Mouse (Mus musculus): ENCODE measurements at regions not wholly inside any gene's neighbourhood (a gene's known extent, or its start where the extent isn't known, plus 50 kb on each side); places are given as distances from the start of the nearest gene placed in this dataset.
"Not testable (repeated sequence)": the region's sequence is repeated elsewhere in the genome, so short reads cannot be mapped to it uniquely, and the experiment has no call there.

DNA sequence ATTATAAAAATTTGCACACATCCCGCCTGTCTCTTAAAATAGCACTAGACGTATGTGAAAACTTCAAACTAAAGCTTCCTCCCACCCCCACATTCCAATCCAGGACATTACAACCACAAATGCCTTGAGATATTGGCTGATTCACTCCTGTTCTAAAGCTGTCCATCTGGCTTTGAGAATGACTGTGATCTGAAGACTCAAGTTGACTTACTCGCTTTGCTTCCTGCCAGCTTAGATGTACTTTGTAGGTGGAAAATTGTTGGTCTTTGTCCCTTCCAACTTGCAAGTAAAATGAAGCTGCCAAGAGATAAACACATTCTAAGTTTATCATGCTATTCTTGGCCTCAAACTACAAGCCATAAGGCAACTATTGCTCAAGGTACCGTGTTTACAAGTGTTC, 779.7 kb downstream of the Cetn3 start:
- Histone ChIP-seq H3K9me3 (ENCODE audit: low read length) (0 out of 2 replicates have a peak, but pooled peaks cover 4% of the 10 kb centered on the region), H3K36me3 (ENCODE audit: insufficient read depth, low read length) (no peaks in the 10 kb centered on the region), H3K27me3 (ENCODE audit: insufficient read depth, low read length) (no peaks in the 10 kb centered on the region), H3K4me3 (replicated peaks; ENCODE audit: low read length) (no peak overlapping the region), H3K4me1 (replicated peaks; ENCODE audit: low read depth, low read length) (no peaks in the 10 kb centered on the region)
- TF ChIP-seq POU5F1 (IDR thresholded peaks at IDR 0.05; ENCODE audit: borderline replicate concordance, low read length) = no peak

DNA sequence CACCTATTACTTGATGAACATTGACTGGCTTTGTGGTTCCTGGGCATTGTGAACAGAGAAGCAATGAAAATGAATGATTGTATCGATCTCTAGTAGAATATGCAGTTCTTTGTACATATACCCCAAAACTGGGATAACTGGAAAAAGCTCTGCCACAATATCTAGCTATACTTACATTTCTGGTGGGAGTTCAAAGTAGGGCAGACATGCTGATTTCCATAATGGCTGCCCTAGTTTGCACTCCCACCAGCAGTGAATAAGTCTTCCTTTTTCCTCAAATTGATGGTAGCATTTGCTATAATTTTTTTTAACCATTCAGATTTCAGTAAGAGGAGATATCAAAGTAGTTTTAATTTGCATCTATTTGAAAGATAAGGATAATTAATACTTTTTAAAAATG, 788.0 kb downstream of the Cetn3 start:
- no peaks in the 10 kb centered on the region for H3K4me1 ChIP-seq (replicated peaks; ENCODE audit: low read depth, low read length)
- TF ChIP-seq NANOG (IDR thresholded peaks at IDR 0.05; ENCODE audit: borderline replicate concordance, low read length) = no peak
- TF ChIP-seq POU5F1 (IDR thresholded peaks at IDR 0.05; ENCODE audit: borderline replicate concordance, low read length) = no peak
- TF ChIP-seq CTCF (conservative IDR thresholded peaks at IDR 0.05; ENCODE audit: low read length) = no peak
- no peaks in the 10 kb centered on the region for H3K9me3 ChIP-seq (ENCODE audit: low read length)
- no peak overlapping the region for H3K4me3 ChIP-seq (replicated peaks; ENCODE audit: low read length)
- no peaks in the 10 kb centered on the region for H3K36me3 ChIP-seq (ENCODE audit: insufficient read depth, low read length)
- H3K27me3 ChIP-seq (ENCODE audit: insufficient read depth, low read length) = no peaks in the 10 kb centered on the region

DNA sequence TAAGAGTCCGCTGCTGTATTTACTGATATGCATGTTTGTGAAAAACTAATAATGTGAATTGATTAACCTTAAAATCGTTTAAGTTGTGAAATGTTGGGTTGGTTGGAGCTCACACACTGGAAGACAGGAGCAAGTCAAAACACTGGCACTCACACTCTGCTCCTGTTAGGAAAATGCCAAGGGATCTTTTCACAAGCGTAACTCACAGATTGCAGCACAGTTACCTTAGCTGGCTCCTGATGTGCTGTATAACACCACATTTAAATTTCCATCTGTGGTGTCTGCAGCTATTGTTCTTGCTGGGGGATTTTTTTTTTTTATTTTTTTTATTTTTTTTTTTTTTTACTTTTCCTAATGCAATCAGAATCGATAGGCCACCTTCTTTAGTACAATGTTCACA, 795.1 kb downstream of the Cetn3 start:
- H3K36me3 ChIP-seq (ENCODE audit: insufficient read depth, low read length) = no peaks in the 10 kb centered on the region
- no peaks in the 10 kb centered on the region for H3K4me1 ChIP-seq (replicated peaks; ENCODE audit: low read depth, low read length)
- H3K9me3 ChIP-seq (ENCODE audit: low read length) = no peaks in the 10 kb centered on the region
- TF ChIP-seq POU5F1 (IDR thresholded peaks at IDR 0.05; ENCODE audit: borderline replicate concordance, low read length) (no peak), NANOG (IDR thresholded peaks at IDR 0.05; ENCODE audit: borderline replicate concordance, low read length) (no peak), CTCF (conservative IDR thresholded peaks at IDR 0.05; ENCODE audit: low read length) (no peak)
- H3K27me3 ChIP-seq (ENCODE audit: insufficient read depth, low read length) = no peaks in the 10 kb centered on the region
- H3K4me3 ChIP-seq (replicated peaks; ENCODE audit: low read length) = no peak overlapping the region

DNA sequence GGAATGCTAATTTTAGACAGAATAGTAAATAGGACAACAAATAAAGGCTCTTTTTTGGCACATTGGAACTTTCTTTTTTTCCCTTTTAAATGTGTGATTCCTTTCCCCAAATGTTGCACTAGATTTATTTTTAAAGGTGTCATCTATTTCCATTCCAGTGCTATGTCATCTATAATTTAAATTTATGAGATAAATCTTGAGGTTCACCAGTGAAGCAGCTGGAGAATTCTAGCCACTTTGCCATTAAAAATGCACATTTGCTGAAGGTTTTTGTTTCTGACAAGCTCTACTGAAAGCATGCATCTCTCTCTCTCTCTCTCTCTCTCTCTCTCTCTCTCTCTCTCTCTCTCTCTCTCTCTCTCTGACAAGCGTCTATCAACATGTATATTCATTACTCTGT, 803.5 kb downstream of the Cetn3 start:
- H3K4me3 ChIP-seq (replicated peaks; ENCODE audit: low read length) = no peak overlapping the region
- H3K4me1 ChIP-seq (replicated peaks; ENCODE audit: low read depth, low read length) = no peaks in the 10 kb centered on the region
- TF ChIP-seq POU5F1 (IDR thresholded peaks at IDR 0.05; ENCODE audit: borderline replicate concordance, low read length) (no peak), NANOG (IDR thresholded peaks at IDR 0.05; ENCODE audit: borderline replicate concordance, low read length) (no peak), CTCF (conservative IDR thresholded peaks at IDR 0.05; ENCODE audit: low read length) (no peak)
- no peaks in the 10 kb centered on the region for H3K27me3 ChIP-seq (ENCODE audit: insufficient read depth, low read length)
- no peaks in the 10 kb centered on the region for H3K9me3 ChIP-seq (ENCODE audit: low read length)
- H3K36me3 ChIP-seq (ENCODE audit: insufficient read depth, low read length) = no peaks in the 10 kb centered on the region

DNA sequence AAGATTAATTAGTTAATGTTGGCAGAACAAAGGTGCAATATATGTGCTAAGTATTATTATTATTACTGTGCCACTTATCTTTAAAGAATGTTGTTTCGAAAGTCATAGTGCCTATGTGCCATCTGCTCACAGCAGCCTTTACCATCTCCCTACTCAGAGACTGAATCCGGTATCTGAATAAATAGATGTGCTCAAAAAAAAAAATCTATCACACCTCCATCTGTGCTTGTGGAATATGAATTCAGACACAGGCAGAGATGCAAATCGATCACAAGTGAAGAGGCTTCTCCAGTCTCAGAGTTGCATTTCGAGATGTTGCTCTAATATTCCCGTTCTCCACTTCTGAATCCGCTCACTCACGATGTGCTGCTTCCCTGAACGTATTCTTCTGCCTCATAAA, 811.0 kb downstream of the Cetn3 start:
- H3K4me1 ChIP-seq (replicated peaks; ENCODE audit: low read depth, low read length) = no peaks in the 10 kb centered on the region
- H3K4me3 ChIP-seq (replicated peaks; ENCODE audit: low read length) = no peak overlapping the region
- H3K9me3 ChIP-seq (ENCODE audit: low read length) = no peaks in the 10 kb centered on the region
- no peaks in the 10 kb centered on the region for H3K27me3 ChIP-seq (ENCODE audit: insufficient read depth, low read length)
- no peaks in the 10 kb centered on the region for H3K36me3 ChIP-seq (ENCODE audit: insufficient read depth, low read length)
- TF ChIP-seq NANOG (IDR thresholded peaks at IDR 0.05; ENCODE audit: borderline replicate concordance, low read length) (no peak), CTCF (conservative IDR thresholded peaks at IDR 0.05; ENCODE audit: low read length) (no peak), POU5F1 (IDR thresholded peaks at IDR 0.05; ENCODE audit: borderline replicate concordance, low read length) (no peak)

DNA sequence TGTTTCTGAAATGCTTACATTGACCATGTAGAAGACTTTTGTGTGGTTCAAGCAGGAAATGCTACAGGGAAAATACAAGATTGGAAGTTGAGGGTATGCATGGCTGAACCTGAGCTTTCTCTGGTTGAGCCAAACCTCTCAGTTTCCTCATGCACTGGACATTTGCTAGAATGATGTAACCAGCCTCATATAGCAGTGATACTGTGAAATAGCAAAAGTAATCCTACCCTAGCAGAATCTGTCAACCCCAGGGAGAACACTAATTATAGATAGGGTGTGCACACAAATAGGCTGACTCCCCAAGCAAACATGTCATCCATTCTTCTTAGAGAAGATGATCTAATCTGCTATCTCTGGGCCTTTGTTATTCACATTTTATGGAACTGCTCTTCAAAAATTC, 812.7 kb downstream of the Cetn3 start:
- Histone ChIP-seq H3K4me3 (replicated peaks; ENCODE audit: low read length) (no peak overlapping the region), H3K4me1 (replicated peaks; ENCODE audit: low read depth, low read length) (no peaks in the 10 kb centered on the region), H3K27me3 (ENCODE audit: insufficient read depth, low read length) (no peaks in the 10 kb centered on the region), H3K9me3 (ENCODE audit: low read length) (no peaks in the 10 kb centered on the region), H3K36me3 (ENCODE audit: insufficient read depth, low read length) (no peaks in the 10 kb centered on the region)
- no peak for TF ChIP-seq NANOG (IDR thresholded peaks at IDR 0.05; ENCODE audit: borderline replicate concordance, low read length)
- no peak for TF ChIP-seq CTCF (conservative IDR thresholded peaks at IDR 0.05; ENCODE audit: low read length)
- TF ChIP-seq POU5F1 (IDR thresholded peaks at IDR 0.05; ENCODE audit: borderline replicate concordance, low read length) = no peak

DNA sequence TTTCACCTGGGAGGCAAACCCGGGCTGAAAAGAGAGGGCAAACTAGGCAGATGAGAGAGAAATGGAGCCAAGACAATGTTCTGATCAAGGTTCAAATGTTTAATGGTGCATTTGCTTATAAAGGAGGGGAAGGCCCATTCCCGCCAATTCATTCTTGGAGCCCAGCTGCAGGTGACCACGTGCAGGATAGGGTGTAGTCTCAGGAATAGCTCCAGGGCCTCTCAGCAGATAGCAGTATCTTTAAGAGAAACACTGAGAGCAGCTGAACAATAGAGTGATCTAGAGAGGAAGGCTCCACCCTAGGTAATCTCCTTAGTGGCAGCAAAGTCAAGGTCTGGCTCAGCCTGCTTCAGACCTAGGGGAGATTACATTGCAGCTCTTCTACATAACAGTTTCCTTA, 823.0 kb downstream of the Cetn3 start:
- not testable (repeated sequence) for H3K36me3 ChIP-seq (ENCODE audit: insufficient read depth, low read length); H3K27me3 ChIP-seq (ENCODE audit: insufficient read depth, low read length)

DNA sequence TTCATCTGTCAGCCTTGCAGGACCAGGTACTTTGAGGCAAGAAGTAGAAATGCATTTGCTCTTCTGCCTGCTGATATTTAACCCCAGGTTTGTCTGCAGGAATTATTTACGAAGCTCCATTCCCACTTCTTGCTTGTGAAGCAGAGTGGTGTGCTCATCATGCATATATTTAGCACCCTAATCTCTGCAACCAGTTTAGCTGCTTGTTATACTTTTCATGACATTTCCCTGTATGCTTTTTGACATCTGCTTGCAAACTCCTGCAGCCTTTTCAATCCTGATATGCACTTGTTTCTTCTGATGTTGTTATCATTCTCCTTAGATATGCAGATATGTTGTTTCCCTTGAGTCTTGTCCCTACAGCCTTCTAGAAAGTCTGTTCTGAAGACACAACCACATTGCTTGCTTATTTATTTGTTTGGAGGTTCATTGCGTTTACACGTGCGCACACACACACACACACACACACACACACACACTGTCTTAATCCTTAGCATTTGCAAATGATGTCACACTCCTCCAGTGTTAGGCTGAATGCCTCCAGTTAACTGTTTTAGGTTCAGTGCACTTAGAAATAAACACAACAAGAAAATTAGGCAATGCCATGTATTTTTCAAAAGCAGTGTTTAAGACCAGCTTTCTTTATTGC, 836.3 kb downstream of the Cetn3 start:
- no peaks in the 10 kb centered on the region for H3K27me3 ChIP-seq (ENCODE audit: insufficient read depth, low read length)
- H3K36me3 ChIP-seq (ENCODE audit: insufficient read depth, low read length) = no peaks in the 10 kb centered on the region
- no peaks in the 10 kb centered on the region for H3K4me1 ChIP-seq (replicated peaks; ENCODE audit: low read depth, low read length)
- H3K9me3 ChIP-seq (ENCODE audit: low read length) = no peaks in the 10 kb centered on the region
- TF ChIP-seq NANOG (IDR thresholded peaks at IDR 0.05; ENCODE audit: borderline replicate concordance, low read length) = no peak
- no peak for TF ChIP-seq POU5F1 (IDR thresholded peaks at IDR 0.05; ENCODE audit: borderline replicate concordance, low read length)
- no peak for TF ChIP-seq CTCF (conservative IDR thresholded peaks at IDR 0.05; ENCODE audit: low read length)
- no peak overlapping the region for H3K4me3 ChIP-seq (replicated peaks; ENCODE audit: low read length)

More for the DNA sequence above, 823.0 kb downstream of the Cetn3 start:
- H3K4me3 ChIP-seq (replicated peaks; ENCODE audit: low read length); H3K9me3 ChIP-seq (ENCODE audit: low read length): not testable (repeated sequence)
- H3K4me1 ChIP-seq (replicated peaks; ENCODE audit: low read depth, low read length) = peaks cover 11% of the 10 kb centered on the region

DNA sequence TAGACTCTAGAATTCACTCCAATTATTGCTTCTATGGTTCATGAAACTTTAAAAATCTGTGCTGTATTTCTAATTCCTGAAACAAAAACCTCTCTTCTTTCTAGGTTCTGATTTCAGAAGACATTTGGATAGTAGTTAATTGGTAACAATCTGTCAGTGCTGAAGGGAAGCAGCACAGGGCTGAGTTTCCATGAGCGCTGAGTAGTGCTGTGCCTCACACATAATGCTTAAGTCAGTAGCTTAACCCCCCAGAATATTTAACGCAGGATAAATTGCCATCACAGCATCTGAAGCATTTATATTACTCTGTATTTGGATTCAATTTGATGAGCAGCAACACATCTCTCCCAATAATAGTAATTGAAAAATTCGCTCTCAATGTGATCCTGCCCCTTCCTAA, 837.2 kb downstream of the Cetn3 start:
- no peaks in the 10 kb centered on the region for H3K36me3 ChIP-seq (ENCODE audit: insufficient read depth, low read length)
- TF ChIP-seq CTCF (conservative IDR thresholded peaks at IDR 0.05; ENCODE audit: low read length) = no peak
- no peak for TF ChIP-seq POU5F1 (IDR thresholded peaks at IDR 0.05; ENCODE audit: borderline replicate concordance, low read length)
- no peaks in the 10 kb centered on the region; the same call in 1 of the 2 replicates for H3K9me3 ChIP-seq (ENCODE audit: low read length)
- H3K4me3 ChIP-seq (replicated peaks; ENCODE audit: low read length) = no peak overlapping the region
- no peaks in the 10 kb centered on the region for H3K4me1 ChIP-seq (replicated peaks; ENCODE audit: low read depth, low read length)
- no peaks in the 10 kb centered on the region for H3K27me3 ChIP-seq (ENCODE audit: insufficient read depth, low read length)

Measured in E14TG2a.4 (cell line).